Mouse (Mus musculus): ENCODE measurements around the gene Fbn1. TPM values are rescaled to one million over a fixed set of nuclear protein-coding genes. Genes with fewer than 3 reads are reported as not detected.

The Fbn1 gene
- polyA plus RNA-seq, 1 experiment from 2014 or later, result 61.1 TPM

DNA sequence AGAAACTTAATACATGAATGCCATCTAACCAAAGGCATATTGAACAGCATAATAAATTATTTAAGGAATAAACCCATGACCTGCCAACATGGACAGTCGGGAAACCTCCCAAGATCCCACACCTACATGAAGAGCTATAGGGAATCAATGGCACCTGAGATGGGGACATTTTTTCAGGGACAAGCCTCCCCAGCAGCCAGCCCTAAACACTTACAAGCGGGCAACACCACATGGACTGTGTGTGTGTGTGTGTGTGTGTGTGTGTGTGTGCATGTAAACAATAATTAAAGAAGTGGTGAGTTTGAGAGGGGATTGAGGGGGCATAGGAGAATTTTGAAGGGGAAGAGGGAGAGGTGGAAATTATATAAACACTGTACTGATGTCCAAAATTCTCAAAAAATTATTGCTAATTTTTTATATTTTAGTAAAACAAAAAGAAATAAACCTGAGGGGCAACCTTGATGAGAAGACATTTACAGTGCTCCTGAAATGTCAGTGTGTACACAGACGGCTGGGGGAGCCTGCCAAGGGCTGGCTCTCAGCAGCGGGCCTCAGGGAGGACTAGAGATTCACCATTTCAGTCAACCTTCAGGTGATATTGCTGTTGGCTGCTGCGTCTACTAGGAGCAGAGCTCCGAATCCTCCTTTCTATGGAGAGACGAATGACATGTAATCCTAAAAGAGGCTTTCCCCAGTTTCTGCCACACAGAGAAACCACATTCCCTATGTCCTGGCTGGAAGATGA lies 121.4 kb downstream of the Fbn1 start:
- ATAC-seq (ENCODE audit: low read depth) (no peak), DNase-seq (ENCODE audit: low spot score) (no peak)
- H3K27me3 ChIP-seq (replicated peaks; ENCODE audit: control insufficient read depth, insufficient read depth, low read length), result no peaks in the 10 kb centered on the region
- H3K4me3 ChIP-seq (ENCODE audit: low read depth, low read length), result no peak overlapping the region
- 70% methylated on average over 7 of the region's 7 CpGs for WGBS
- H3K4me1 ChIP-seq (ENCODE audit: control insufficient read depth, insufficient read depth, low read length), result no peaks in the 10 kb centered on the region
- no peak overlapping the region for H3K27ac ChIP-seq (replicated peaks; ENCODE audit: low read depth, low read length)
- H3K4me2 ChIP-seq (ENCODE audit: low read depth, low read length), result no peak overlapping the region
- H3K9me3 ChIP-seq (ENCODE audit: control insufficient read depth, low read length), result no peaks in the 10 kb centered on the region
- H3K9ac ChIP-seq (ENCODE audit: low read depth, low read length), result no peak overlapping the region
- H3K36me3 ChIP-seq (ENCODE audit: control insufficient read depth, insufficient read depth, low read length), result peaks cover 72% of the 10 kb centered on the region

DNA sequence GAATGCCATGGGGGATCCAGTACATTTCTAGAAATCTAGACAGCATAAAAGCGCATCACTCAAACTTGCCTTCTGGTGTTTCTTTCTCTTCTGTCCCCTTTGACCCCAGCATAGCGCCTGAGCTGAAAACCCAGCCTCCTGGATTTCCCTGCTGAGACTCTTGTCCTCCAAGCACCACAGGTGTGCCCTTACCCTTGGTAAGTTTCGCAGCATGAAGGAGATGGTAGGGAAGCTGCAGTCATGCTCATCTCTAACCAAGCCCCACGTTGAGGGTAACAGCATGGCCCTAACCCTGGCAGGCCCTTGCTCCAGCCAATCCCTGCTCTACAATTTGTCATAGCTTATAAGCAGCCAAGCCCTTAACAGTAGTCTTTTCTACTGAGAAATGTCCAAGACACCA lies 122.9 kb downstream of the Fbn1 start:
- WGBS, result 62% methylated on average over 4 of the region's 4 CpGs
- no peak overlapping the region for H3K9ac ChIP-seq (ENCODE audit: low read depth, low read length)
- H3K4me3 ChIP-seq (ENCODE audit: low read depth, low read length), result no peak overlapping the region
- H3K36me3 ChIP-seq (ENCODE audit: control insufficient read depth, insufficient read depth, low read length), result peaks cover 71% of the 10 kb centered on the region
- H3K4me1 ChIP-seq (ENCODE audit: control insufficient read depth, insufficient read depth, low read length), result no peaks in the 10 kb centered on the region
- DNase-seq (ENCODE audit: low spot score) (no peak), ATAC-seq (ENCODE audit: low read depth) (no peak)
- no peaks in the 10 kb centered on the region for H3K27me3 ChIP-seq (replicated peaks; ENCODE audit: control insufficient read depth, insufficient read depth, low read length)
- no peak overlapping the region for H3K27ac ChIP-seq (replicated peaks; ENCODE audit: low read depth, low read length)
- H3K4me2 ChIP-seq (ENCODE audit: low read depth, low read length), result no peak overlapping the region
- H3K9me3 ChIP-seq (ENCODE audit: control insufficient read depth, low read length), result no peaks in the 10 kb centered on the region

DNA sequence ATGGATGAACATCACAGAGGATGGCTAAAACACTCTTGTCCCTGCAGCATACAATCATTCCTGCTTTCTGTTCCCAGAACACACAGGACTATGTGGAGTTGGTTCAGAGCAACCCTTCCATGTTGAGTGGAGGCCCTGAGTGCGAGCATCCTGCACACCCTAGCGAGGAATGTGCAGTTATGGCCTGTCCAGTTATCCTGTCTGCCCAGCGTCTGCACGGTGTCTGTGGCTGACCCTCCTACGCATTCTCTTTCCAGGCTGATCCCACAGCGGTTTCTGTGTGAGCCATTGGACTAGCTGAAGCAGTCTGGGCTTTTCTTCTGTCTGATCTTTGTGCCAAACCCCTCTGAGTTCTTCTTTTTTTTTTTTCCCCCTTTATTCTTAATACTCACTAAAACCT lies 123.4 kb downstream of the Fbn1 start:
- Histone ChIP-seq H3K27me3 (replicated peaks; ENCODE audit: control insufficient read depth, insufficient read depth, low read length) (no peaks in the 10 kb centered on the region), H3K27ac (replicated peaks; ENCODE audit: low read depth, low read length) (no peak overlapping the region), H3K4me3 (ENCODE audit: low read depth, low read length) (no peak overlapping the region), H3K4me1 (ENCODE audit: control insufficient read depth, insufficient read depth, low read length) (no peaks in the 10 kb centered on the region), H3K36me3 (ENCODE audit: control insufficient read depth, insufficient read depth, low read length) (peaks cover 74% of the 10 kb centered on the region), H3K9ac (ENCODE audit: low read depth, low read length) (no peak overlapping the region), H3K4me2 (ENCODE audit: low read depth, low read length) (no peak overlapping the region), H3K9me3 (ENCODE audit: control insufficient read depth, low read length) (no peaks in the 10 kb centered on the region)
- DNase-seq (ENCODE audit: low spot score), result no peak
- WGBS, result 83% methylated on average over 6 of the region's 6 CpGs
- ATAC-seq (ENCODE audit: low read depth), result no peak

DNA sequence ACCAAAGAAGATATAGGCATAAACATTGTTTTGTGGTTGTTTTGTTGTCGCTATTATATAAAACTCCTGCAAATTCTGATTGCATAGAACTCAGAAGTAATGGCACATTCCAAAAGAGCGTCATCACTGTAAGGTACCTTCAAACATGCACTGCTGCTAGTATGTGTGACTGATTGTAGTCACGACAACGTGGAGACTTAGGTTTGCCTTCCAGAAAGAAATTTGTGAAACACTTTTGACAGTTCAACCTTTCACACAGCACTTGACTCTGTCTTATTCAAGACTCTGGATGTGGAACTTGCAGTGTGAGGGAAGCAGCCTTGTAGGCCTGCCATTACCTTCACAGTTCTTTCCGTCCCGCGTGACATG lies 124.5 kb downstream of the Fbn1 start:
- 84% methylated on average over 7 of the region's 7 CpGs for WGBS

DNA sequence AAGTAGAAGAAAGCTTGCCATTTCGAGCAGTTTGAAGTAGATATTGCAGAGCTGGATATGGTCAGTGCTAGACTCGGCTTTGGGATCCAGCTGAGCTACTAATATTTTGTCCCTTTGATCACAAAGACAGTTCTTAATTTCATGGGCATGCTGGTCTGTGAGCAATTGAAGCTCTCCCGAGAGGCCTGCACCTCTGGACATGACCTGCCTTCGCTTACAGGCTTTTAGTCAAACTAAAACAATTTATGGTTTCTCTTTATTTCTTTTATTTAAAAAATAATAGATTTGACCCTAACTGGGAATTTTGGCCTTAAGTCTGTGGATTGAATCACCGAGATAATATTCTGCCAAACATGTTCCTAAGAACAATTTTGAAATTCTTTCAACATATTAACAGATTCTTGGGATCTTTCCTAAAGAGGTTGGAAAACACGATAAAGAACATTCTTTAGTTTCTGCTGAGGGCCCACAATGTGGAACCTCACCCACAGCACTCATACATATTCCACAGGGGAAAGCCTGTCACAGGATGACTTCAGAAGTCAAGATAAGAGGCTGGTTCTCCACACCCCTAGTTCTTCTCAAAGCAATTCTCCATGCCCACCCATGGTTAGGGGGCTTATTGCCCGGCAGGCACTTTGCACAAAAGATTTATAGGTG lies 125.0 kb downstream of the Fbn1 start:
- 59% methylated on average over 7 of the region's 7 CpGs for WGBS
- no peak overlapping the region for H3K27ac ChIP-seq (replicated peaks; ENCODE audit: low read depth, low read length)
- no peaks in the 10 kb centered on the region for H3K4me1 ChIP-seq (ENCODE audit: control insufficient read depth, insufficient read depth, low read length)

More for the DNA sequence above, 124.5 kb downstream of the Fbn1 start:
- Histone ChIP-seq H3K9ac (ENCODE audit: low read depth, low read length) (no peak overlapping the region), H3K9me3 (ENCODE audit: control insufficient read depth, low read length) (no peaks in the 10 kb centered on the region), H3K4me2 (ENCODE audit: low read depth, low read length) (no peak overlapping the region), H3K4me3 (ENCODE audit: low read depth, low read length) (no peak overlapping the region), H3K27me3 (replicated peaks; ENCODE audit: control insufficient read depth, insufficient read depth, low read length) (no peaks in the 10 kb centered on the region), H3K27ac (replicated peaks; ENCODE audit: low read depth, low read length) (no peak overlapping the region), H3K36me3 (ENCODE audit: control insufficient read depth, insufficient read depth, low read length) (peaks cover 66% of the 10 kb centered on the region), H3K4me1 (ENCODE audit: control insufficient read depth, insufficient read depth, low read length) (no peaks in the 10 kb centered on the region)
- DNase-seq (ENCODE audit: low spot score) (no peak), ATAC-seq (ENCODE audit: low read depth) (no peak)

DNA sequence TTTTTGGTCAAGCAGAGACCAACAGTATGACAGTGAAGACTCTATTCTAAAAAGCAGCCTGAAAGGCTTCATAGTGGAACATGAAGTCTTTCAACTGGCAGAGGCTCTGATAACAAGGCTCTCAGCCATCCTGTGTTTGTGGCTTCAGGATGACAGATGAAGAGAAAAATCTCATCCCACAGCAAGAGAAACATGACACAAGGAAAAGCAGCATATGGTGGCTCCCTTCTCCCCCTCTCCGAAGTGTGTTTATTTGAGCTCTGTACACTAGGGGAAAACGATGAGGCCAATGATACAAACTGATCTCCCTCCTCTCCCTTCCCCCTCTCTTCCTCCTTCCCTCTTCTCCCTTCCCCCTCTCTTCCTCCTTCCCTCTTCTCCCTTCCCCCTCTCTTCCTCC lies 127.7 kb downstream of the Fbn1 start:
- Histone ChIP-seq H3K4me2 (ENCODE audit: low read depth, low read length) (no peak overlapping the region), H3K27ac (replicated peaks; ENCODE audit: low read depth, low read length) (no peak overlapping the region), H3K9me3 (ENCODE audit: control insufficient read depth, low read length) (no peaks in the 10 kb centered on the region), H3K27me3 (replicated peaks; ENCODE audit: control insufficient read depth, insufficient read depth, low read length) (no peaks in the 10 kb centered on the region), H3K4me3 (ENCODE audit: low read depth, low read length) (no peak overlapping the region), H3K36me3 (ENCODE audit: control insufficient read depth, insufficient read depth, low read length) (peaks cover 53% of the 10 kb centered on the region), H3K4me1 (ENCODE audit: control insufficient read depth, insufficient read depth, low read length) (no peaks in the 10 kb centered on the region), H3K9ac (ENCODE audit: low read depth, low read length) (no peak overlapping the region)
- DNase-seq (ENCODE audit: low spot score) (no peak), ATAC-seq (ENCODE audit: low read depth) (no peak)
- 68% methylated on average over 2 of the region's 2 CpGs for WGBS

More for the DNA sequence above, 125.0 kb downstream of the Fbn1 start:
- no peak overlapping the region for H3K9ac ChIP-seq (ENCODE audit: low read depth, low read length)
- peaks cover 66% of the 10 kb centered on the region for H3K36me3 ChIP-seq (ENCODE audit: control insufficient read depth, insufficient read depth, low read length)
- no peak for ATAC-seq (ENCODE audit: low read depth)
- no peak for DNase-seq (ENCODE audit: low spot score)
- H3K4me3 ChIP-seq (ENCODE audit: low read depth, low read length), result no peak overlapping the region
- H3K9me3 ChIP-seq (ENCODE audit: control insufficient read depth, low read length), result no peaks in the 10 kb centered on the region
- no peak overlapping the region for H3K4me2 ChIP-seq (ENCODE audit: low read depth, low read length)
- H3K27me3 ChIP-seq (replicated peaks; ENCODE audit: control insufficient read depth, insufficient read depth, low read length), result no peaks in the 10 kb centered on the region

DNA sequence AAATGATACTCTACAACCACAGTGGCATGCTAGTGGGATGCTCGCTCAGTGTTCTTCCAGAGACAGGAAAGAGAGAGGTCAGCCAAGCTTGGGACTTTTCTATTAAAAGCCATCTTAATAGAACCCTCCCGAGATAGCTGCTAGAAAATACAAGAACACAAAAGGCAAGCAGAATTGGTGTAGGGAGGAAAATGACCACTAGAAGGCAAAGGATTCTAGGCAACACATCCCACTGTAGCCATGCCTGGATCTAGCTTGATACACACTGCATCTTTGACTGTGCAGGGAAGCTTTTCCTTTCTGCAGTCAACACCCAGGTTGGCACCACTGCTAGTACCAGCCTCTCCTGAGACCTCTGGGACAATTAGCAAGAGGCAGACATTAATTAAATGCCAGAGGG lies 128.6 kb downstream of the Fbn1 start:
- no peaks in the 10 kb centered on the region for H3K4me1 ChIP-seq (ENCODE audit: control insufficient read depth, insufficient read depth, low read length)
- H3K9ac ChIP-seq (ENCODE audit: low read depth, low read length), result no peak overlapping the region
- H3K4me2 ChIP-seq (ENCODE audit: low read depth, low read length), result no peak overlapping the region
- no peaks in the 10 kb centered on the region for H3K27me3 ChIP-seq (replicated peaks; ENCODE audit: control insufficient read depth, insufficient read depth, low read length)
- no peak overlapping the region for H3K4me3 ChIP-seq (ENCODE audit: low read depth, low read length)
- no peak for ATAC-seq (ENCODE audit: low read depth)
- H3K36me3 ChIP-seq (ENCODE audit: control insufficient read depth, insufficient read depth, low read length), result peaks cover 51% of the 10 kb centered on the region
- H3K27ac ChIP-seq (replicated peaks; ENCODE audit: low read depth, low read length), result no peak overlapping the region
- WGBS, result 75% methylated on average over 2 of the region's 2 CpGs
- no peaks in the 10 kb centered on the region for H3K9me3 ChIP-seq (ENCODE audit: control insufficient read depth, low read length)
- no peak for DNase-seq (ENCODE audit: low spot score)

DNA sequence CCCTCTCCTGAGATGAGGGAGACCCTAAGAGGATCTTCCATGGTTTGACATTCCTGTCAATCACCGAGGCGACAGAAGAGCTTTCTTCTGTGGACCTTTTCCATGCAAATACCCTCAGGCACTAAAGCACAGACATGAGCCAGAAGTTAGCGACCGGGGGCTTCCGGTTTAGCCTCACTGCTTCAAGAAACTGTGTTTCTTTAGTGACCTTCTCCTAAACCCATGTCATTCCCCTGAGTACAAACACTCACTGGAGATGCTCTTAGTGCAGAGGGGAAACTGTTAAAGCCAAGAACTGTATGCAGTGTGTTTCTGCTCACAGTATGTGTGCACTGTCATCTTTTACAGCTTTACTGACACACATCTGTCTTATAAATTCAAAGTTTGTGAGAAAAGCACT lies 131.9 kb downstream of the Fbn1 start:
- Histone ChIP-seq H3K9ac (ENCODE audit: low read depth, low read length) (no peak overlapping the region), H3K27ac (replicated peaks; ENCODE audit: low read depth, low read length) (no peak overlapping the region), H3K36me3 (ENCODE audit: control insufficient read depth, insufficient read depth, low read length) (peaks cover 49% of the 10 kb centered on the region), H3K4me2 (ENCODE audit: low read depth, low read length) (no peak overlapping the region), H3K9me3 (ENCODE audit: control insufficient read depth, low read length) (no peaks in the 10 kb centered on the region), H3K4me3 (ENCODE audit: low read depth, low read length) (no peak overlapping the region), H3K27me3 (replicated peaks; ENCODE audit: control insufficient read depth, insufficient read depth, low read length) (no peaks in the 10 kb centered on the region), H3K4me1 (ENCODE audit: control insufficient read depth, insufficient read depth, low read length) (no peaks in the 10 kb centered on the region)
- ATAC-seq (ENCODE audit: low read depth) (no peak), DNase-seq (ENCODE audit: low spot score) (no peak)
- WGBS, result 40% methylated on average over 5 of the region's 5 CpGs

DNA sequence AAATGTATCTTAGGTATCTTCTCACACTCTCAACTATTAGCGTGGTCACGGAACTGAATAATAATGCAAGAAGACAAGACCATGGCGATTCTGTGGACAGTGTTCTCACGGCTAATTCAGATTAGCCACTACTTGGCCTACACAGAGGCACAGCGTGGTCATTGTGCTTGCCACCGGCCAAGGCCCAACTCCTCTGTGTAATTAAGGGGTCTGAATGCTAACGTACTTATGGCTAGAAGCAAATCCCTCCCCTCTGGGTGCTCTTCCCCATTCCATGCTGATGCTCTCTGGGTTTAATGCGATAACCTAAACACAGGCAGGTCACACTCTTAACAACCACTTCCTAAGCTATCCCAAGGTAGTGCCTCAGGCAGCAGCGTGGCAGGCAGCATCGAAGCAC lies 132.5 kb downstream of the Fbn1 start:
- no peak for DNase-seq (ENCODE audit: low spot score)
- H3K36me3 ChIP-seq (ENCODE audit: control insufficient read depth, insufficient read depth, low read length), result peaks cover 50% of the 10 kb centered on the region
- H3K27ac ChIP-seq (replicated peaks; ENCODE audit: low read depth, low read length), result no peak overlapping the region
- ATAC-seq (ENCODE audit: low read depth), result no peak
- H3K4me1 ChIP-seq (ENCODE audit: control insufficient read depth, insufficient read depth, low read length), result no peaks in the 10 kb centered on the region
- no peaks in the 10 kb centered on the region for H3K27me3 ChIP-seq (replicated peaks; ENCODE audit: control insufficient read depth, insufficient read depth, low read length)
- no peak overlapping the region for H3K4me2 ChIP-seq (ENCODE audit: low read depth, low read length)
- 70% methylated on average over 10 of the region's 10 CpGs for WGBS
- no peak overlapping the region for H3K9ac ChIP-seq (ENCODE audit: low read depth, low read length)
- H3K4me3 ChIP-seq (ENCODE audit: low read depth, low read length), result no peak overlapping the region
- H3K9me3 ChIP-seq (ENCODE audit: control insufficient read depth, low read length), result no peaks in the 10 kb centered on the region
